Mouse (Mus musculus) hindbrain, embryonic 15.5 days (tissue): Measurements from ENCODE around the gene Ankrd52. TPM values are rescaled to one million over a fixed set of nuclear protein-coding genes. Genes with fewer than 3 reads are reported as not detected.

Experiments used
- ATAC-seq: fragments of 200-750 bp; cut with Nextera tagmentation; 2 replicates; pipeline ENCODE4 v1.8.0; 2017; ENCODE audit warnings: low read depth, moderate number of reproducible peaks, moderate TSS enrichment; ENCODE audit not compliant: low FRiP score
- H3K27ac ChIP-seq: fragments of 300-500 bp; sonication (generic); replicated peaks from 2 replicates; pipeline ENCODE4 v1.5.1; 2015; ENCODE audit warnings: mild to moderate bottlenecking, inconsistent platforms
- H3K27me3 ChIP-seq: fragments of 300-500 bp; sonication (generic); 2 replicates; pipeline ENCODE4 v1.6.1; 2015; ENCODE audit warnings: control low read depth, inconsistent platforms
- H3K36me3 ChIP-seq: fragments of 300-500 bp; sonication (generic); 2 replicates; pipeline ENCODE4 v1.6.1; 2015; ENCODE audit warnings: control low read depth, inconsistent platforms
- H3K4me1 ChIP-seq: fragments of 300-500 bp; sonication (generic); replicated peaks from 2 replicates; pipeline ENCODE4 v1.6.1; 2015; ENCODE audit warnings: control low read depth, inconsistent platforms
- H3K4me2 ChIP-seq: fragments of 300-500 bp; sonication (generic); 2 replicates; pipeline ENCODE4 v1.6.1; 2015; ENCODE audit warnings: moderate library complexity, mild to moderate bottlenecking, inconsistent platforms
- H3K4me3 ChIP-seq: fragments of 300-500 bp; sonication (generic); 2 replicates; pipeline ENCODE4 v1.5.1; 2015; ENCODE audit warnings: mild to moderate bottlenecking, inconsistent platforms
- H3K9ac ChIP-seq: fragments of 300-500 bp; sonication (generic); 2 replicates; pipeline ENCODE4 v1.6.1; 2015; ENCODE audit warnings: inconsistent platforms
- H3K9me3 ChIP-seq: fragments of 300-500 bp; sonication (generic); 2 replicates; pipeline ENCODE4 v1.6.1; 2016; ENCODE audit warnings: control low read depth, inconsistent platforms
- WGBS: fragments of 180-500 bp; shearing (Covaris S2); methylation state at CpG from one replicate; pipeline ENCODE4 v1.1.7; 2015; 5-methylcytosine and 5-hydroxymethylcytosine counted together
- polyA plus RNA-seq: library from polyadenylated mRNA; unstranded; fragments of >200 nt; fragmentation: Nextera tagmentation; extraction: Ambion mirVana; gene quantifications from 2 replicates; pipeline ENCODE4 v1.2.1, GENCODE M21; 2015

Gene Ankrd52
- polyA plus RNA-seq, 1 experiment from 2014 or later, result 10.9 TPM

DNA sequence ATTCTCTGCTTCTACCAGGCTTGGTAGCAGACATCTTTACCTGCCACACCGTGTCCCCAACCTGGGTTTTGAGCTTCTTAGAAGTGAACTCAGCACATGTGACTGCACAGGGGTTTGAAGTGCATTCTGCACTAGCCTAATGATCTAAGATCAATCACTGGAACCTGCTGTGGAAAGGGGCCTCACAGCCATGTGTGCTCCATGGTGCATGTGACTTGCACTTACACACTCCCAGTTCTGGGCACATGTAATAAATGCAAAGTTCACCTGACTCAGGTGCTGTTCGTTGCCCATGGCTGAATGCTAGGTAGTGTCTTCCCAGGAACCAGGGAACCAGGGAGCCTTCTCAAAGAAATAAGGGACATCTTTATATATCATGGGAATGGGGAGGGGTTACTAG is 56.5 kb downstream of the Ankrd52 start:
- Histone ChIP-seq H3K27me3 (no peaks in the 10 kb centered on the region), H3K4me3 (no peak overlapping the region), H3K36me3 (peaks cover 55% of the 10 kb centered on the region), H3K4me1 (no peaks in the 10 kb centered on the region), H3K9me3 (no peaks in the 10 kb centered on the region), H3K27ac (no peak overlapping the region), H3K4me2 (no peak overlapping the region), H3K9ac (no peak overlapping the region)
- 94% methylated on average over 2 of the region's 2 CpGs for WGBS
- no peak for ATAC-seq

DNA sequence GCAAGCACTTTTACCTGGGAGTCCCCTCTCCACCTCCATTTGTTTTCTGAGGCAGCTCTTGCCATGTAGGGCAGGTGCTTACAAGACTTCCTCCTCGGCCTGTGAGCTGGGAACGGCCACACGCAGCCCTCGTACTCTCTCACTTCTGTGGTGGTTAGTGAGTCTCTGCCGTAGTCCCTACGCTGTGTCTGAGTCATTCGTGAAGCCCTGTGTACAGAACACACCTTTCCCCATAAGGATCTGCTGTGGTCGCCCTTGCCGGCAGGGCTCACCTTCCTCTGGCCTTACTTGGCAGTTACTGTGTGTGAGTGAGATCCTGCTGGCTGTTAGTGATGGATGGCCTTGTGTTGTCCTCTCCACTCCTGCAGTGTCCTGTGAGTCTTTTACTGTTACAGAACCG is 57.8 kb downstream of the Ankrd52 start:
- no peak overlapping the region for H3K4me2 ChIP-seq
- H3K27me3 ChIP-seq, result no peaks in the 10 kb centered on the region
- no peak overlapping the region for H3K4me3 ChIP-seq
- no peak overlapping the region for H3K9ac ChIP-seq
- H3K27ac ChIP-seq, result no peak overlapping the region
- WGBS, result 85% methylated on average over 10 of the region's 10 CpGs
- ATAC-seq, result no peak
- no peaks in the 10 kb centered on the region for H3K9me3 ChIP-seq
- peaks cover 55% of the 10 kb centered on the region for H3K36me3 ChIP-seq
- no peaks in the 10 kb centered on the region for H3K4me1 ChIP-seq

DNA sequence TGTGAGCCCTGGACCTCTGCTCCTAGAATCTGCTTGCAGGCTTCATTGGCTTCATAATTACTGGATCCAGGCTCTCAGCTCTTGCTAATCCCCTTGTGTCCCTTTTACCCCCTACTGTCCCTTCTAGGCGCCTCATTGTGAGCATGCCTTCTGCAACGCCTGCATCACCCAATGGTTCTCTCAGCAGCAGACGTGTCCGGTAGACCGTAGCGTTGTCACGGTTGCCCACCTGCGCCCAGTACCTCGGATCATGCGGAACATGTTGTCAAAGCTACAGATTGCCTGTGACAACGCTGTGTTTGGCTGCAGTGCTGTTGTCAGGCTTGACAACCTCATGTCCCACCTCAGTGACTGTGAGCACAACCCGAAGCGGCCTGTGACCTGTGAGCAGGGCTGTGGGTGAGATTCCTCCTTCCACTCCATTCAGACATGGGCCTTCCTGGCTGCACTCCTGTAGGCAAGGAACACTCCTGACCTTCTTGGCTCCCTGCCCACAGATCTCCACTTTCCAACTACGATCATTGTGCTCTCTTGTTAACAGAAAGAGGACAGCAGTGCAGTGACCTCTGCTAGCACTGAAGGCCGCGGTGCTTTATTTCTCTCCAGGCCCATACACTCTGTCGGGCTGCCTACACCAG is 58.4 kb downstream of the Ankrd52 start:
- Histone ChIP-seq H3K36me3 (peaks cover 58% of the 10 kb centered on the region), H3K27me3 (no peaks in the 10 kb centered on the region), H3K9ac (no peak overlapping the region), H3K4me3 (no peak overlapping the region), H3K4me2 (no peak overlapping the region), H3K4me1 (no peaks in the 10 kb centered on the region), H3K9me3 (no peaks in the 10 kb centered on the region), H3K27ac (no peak overlapping the region)
- WGBS, result 73% methylated on average over 17 of the region's 17 CpGs
- ATAC-seq, result no peak

DNA sequence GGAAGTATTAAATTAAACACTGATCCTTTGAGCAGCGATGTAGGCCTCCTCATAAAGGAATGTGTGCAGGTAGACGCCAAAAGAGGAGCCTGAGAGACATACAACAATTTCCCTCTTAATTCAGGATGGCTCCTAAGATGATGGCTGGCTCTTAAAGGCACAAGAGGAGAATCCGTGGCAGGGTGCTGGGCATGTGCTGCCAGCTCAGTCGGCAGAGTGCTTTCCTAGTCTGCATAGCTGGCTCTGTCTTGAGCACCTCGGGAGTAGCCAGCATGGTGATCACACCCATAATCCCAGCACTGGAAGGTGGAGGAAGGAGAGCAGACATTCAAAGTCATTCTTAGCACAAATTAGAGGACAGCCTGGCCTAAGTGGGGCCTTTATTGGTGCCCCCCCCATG is 59.0 kb downstream of the Ankrd52 start:
- Histone ChIP-seq H3K36me3 (peaks cover 62% of the 10 kb centered on the region), H3K27me3 (no peaks in the 10 kb centered on the region), H3K4me3 (no peak overlapping the region), H3K4me1 (no peaks in the 10 kb centered on the region), H3K27ac (no peak overlapping the region; the same call in 1 of the 2 replicates), H3K9ac (no peak overlapping the region), H3K9me3 (no peaks in the 10 kb centered on the region), H3K4me2 (no peak overlapping the region)
- no peak for ATAC-seq
- 82% methylated on average over 5 of the region's 5 CpGs for whole genome bisulfite sequencing

DNA sequence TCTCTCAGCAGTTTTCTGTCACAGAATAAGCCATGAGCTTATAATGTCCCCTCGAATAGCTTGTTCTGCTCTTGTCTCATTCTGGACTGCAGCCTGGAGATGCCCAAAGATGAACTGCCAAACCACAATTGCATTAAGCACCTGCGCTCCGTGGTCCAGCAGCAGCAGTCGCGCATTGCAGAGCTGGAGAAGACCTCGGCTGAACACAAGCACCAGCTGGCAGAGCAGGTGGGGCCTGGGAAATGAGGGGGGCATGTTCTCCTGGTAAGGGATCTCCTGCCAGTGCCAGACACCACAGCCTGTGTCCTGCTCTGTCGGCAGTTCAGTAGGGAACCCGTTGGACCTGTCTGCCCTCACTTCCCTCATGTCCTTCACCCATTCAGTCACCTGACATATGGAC is 59.5 kb downstream of the Ankrd52 start:
- H3K9me3 ChIP-seq, result no peaks in the 10 kb centered on the region
- H3K4me3 ChIP-seq, result no peak overlapping the region
- H3K27ac ChIP-seq, result no peak overlapping the region; the same call in 1 of the 2 replicates
- 74% methylated on average over 8 of the region's 8 CpGs for whole genome bisulfite sequencing
- ATAC-seq, result no peak
- no peaks in the 10 kb centered on the region for H3K4me1 ChIP-seq
- no peak overlapping the region for H3K4me2 ChIP-seq
- no peaks in the 10 kb centered on the region for H3K27me3 ChIP-seq
- no peak overlapping the region for H3K9ac ChIP-seq
- H3K36me3 ChIP-seq, result peaks cover 60% of the 10 kb centered on the region

DNA sequence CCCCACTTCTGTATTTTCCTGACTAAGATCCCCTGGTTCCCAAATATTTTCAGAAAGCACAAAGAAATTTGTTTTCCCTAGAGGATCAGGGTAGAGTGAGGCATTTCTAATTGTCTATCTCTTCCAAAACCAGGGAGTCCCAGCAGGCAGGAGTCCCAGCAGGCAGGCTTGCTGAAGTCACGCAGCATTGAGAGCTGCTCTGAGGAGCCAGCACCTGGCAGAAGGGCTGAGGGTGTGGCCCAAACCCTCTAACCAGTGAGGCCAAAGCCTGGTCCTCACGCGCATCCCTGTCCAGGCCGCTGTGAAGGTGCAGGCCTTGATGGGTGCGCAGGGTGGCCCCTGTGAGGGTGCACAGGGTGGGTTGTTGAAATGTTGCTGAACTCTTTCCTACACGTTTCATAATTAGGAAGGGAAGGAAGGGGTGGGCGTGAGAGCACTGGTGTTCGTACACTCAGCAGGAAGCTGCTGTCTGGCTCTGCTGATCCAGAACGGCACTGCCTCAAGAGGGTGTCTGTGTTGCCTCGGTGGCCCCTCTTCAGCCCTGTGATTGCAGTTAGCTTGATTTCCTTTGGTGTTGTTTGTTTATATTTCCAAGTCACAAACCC is 61.9 kb downstream of the Ankrd52 start:
- Histone ChIP-seq H3K4me1 (no peaks in the 10 kb centered on the region), H3K36me3 (peaks cover 51% of the 10 kb centered on the region), H3K4me2 (no peak overlapping the region), H3K9me3 (no peaks in the 10 kb centered on the region), H3K9ac (no peak overlapping the region), H3K4me3 (no peak overlapping the region), H3K27me3 (no peaks in the 10 kb centered on the region), H3K27ac (no peak overlapping the region)
- no peak for ATAC-seq
- WGBS, result 85% methylated on average over 10 of the region's 10 CpGs

DNA sequence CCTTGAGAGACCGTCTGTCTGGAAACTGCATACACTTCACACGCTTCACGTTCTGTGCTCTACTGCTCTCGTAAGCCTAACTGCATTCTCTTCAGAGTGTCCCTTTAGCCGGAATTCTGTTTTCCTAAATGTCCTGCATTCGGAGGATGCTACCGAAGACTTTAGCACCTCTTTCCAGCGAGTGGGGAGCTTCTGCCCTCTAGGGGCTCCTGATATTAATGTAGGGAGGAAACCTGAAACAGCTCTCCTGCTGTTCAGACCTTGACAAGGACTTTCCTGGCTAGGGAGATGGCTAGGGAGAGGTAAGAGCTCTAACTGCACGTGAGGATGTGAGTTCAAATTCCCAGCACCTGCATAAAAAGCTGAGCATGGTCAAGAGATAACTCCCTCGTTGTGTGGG is 63.5 kb downstream of the Ankrd52 start:
- Histone ChIP-seq H3K27ac (no peak overlapping the region), H3K4me2 (no peak overlapping the region), H3K4me3 (no peak overlapping the region), H3K36me3 (peaks cover 51% of the 10 kb centered on the region), H3K4me1 (no peaks in the 10 kb centered on the region), H3K9ac (no peak overlapping the region), H3K9me3 (no peaks in the 10 kb centered on the region), H3K27me3 (no peaks in the 10 kb centered on the region)
- no peak for ATAC-seq
- 65% methylated on average over 10 of the region's 10 CpGs for whole genome bisulfite sequencing

DNA sequence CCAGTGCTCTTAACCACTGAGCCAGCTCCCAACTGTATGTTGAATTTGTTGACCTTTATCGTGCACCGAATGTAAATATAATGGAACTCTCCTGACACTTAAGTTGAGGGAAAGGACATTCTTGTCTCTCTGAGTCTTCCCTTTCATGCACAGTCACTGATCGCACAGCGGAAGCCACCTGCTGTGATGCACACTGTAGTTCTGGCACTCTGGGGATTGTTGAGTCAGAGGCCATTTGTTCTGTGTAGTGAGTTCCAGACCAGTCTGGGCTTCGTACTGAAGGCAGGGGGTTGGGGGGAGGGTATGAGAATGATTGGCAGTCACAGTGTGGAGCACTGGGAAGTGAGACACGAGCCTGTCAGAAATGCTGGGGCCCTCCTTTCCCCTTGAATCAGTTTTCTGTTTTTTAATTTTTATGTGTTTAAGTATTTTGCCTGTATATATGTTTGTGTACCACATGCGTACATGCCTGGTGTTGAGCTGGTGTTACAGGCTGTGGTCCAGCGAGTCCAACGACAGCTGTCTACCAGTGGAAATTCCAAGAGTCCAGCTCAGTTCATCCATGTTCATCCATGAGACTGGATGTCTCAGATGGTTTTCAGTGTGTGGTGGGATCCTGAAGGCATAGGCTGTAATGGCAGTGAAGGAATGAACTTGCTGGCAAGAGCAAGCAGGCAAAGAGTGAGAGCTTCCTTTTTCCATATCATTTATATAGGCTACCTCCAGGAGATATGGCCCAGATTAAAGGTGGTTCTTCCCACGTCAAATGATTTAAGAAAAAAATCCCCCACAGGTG is 64.6 kb downstream of the Ankrd52 start:
- no peak overlapping the region for H3K4me3 ChIP-seq
- H3K9me3 ChIP-seq, result no peaks in the 10 kb centered on the region
- H3K27me3 ChIP-seq, result no peaks in the 10 kb centered on the region
- no peak for ATAC-seq
- WGBS, result 73% methylated on average over 10 of the region's 10 CpGs
- H3K9ac ChIP-seq, result no peak overlapping the region
- no peak overlapping the region for H3K27ac ChIP-seq
- H3K4me1 ChIP-seq, result no peaks in the 10 kb centered on the region
- H3K36me3 ChIP-seq, result peaks cover 41% of the 10 kb centered on the region
- no peak overlapping the region for H3K4me2 ChIP-seq

DNA sequence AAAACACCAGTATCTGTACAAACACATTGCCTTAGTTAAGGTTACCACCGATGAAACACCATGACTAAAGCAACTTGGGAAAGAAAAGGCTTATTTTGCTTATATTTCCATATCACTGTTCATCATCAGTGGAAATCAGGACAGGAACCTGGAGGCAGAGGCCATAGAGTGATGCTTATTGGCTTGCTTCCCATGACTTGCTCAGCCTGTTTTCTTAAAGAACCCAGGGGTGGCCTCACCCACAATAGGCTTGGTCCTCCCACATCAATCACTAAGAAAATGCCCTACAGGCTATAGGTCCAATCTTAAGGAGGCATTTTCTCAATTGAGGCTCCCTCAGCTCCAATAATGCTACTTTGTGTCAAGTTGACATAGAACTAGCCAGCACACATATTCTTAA is 65.8 kb downstream of the Ankrd52 start:
- Histone ChIP-seq H3K9me3 (no peaks in the 10 kb centered on the region), H3K4me3 (no peak overlapping the region), H3K27ac (no peak overlapping the region), H3K9ac (no peak overlapping the region), H3K27me3 (no peaks in the 10 kb centered on the region), H3K4me2 (no peak overlapping the region), H3K4me1 (no peaks in the 10 kb centered on the region), H3K36me3 (peaks cover 30% of the 10 kb centered on the region)
- WGBS, result 93% methylated on average over 1 of the region's 1 CpGs
- no peak for ATAC-seq

DNA sequence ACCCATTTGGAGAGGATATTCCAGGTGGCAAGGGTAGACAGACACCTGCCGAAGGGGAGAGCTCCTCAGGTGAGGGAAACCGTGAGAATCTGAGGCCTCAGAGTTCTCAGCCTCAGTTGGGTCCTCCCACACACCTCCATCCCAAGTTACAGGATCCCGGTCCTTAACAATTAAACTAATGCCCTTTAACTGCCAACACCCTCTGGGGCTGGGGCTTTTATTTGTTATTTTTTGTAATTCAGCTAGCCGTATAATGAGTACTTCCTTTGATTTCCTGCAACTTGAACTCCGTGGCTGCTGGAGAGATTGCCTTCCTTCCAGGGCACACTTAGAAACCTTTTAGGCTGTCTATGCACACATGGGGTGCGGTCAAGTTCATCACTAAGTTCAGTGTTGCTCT is 67.4 kb downstream of the Ankrd52 start:
- no peak for ATAC-seq
- H3K4me2 ChIP-seq, result no peak overlapping the region
- no peak overlapping the region for H3K27ac ChIP-seq
- no peaks in the 10 kb centered on the region for H3K4me1 ChIP-seq
- no peak overlapping the region for H3K4me3 ChIP-seq
- peaks cover 15% of the 10 kb centered on the region for H3K36me3 ChIP-seq
- no peaks in the 10 kb centered on the region for H3K9me3 ChIP-seq
- 77% methylated on average over 6 of the region's 6 CpGs for WGBS
- no peaks in the 10 kb centered on the region for H3K27me3 ChIP-seq
- no peak overlapping the region for H3K9ac ChIP-seq

DNA sequence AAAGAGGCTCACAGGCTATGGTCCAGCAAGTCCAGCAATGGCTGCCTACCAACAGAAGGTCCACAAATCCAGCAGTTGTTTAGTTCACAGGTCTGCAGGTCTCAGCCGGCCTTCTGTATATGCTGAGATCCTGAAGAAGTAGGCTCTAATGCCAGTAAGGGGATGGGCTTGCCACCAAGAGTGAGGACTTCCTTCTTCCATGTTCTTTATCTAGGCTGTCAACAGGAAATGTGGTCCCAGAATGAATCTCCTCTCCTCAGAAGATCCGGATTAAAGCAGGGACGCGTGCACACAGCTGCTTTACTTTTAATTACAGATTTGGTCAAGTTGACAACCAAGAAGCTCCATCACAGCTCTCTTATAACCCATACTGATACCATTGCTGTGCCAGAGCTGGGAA is 68.5 kb downstream of the Ankrd52 start:
- peaks cover 7% of the 10 kb centered on the region; the same call in 1 of the 2 replicates for H3K36me3 ChIP-seq
- no peak for ATAC-seq
- H3K9me3 ChIP-seq, result no peaks in the 10 kb centered on the region
- no peak overlapping the region for H3K9ac ChIP-seq
- H3K4me3 ChIP-seq, result no peak overlapping the region
- no peak overlapping the region for H3K27ac ChIP-seq
- H3K4me2 ChIP-seq, result no peak overlapping the region
- H3K27me3 ChIP-seq, result no peaks in the 10 kb centered on the region
- no peaks in the 10 kb centered on the region for H3K4me1 ChIP-seq
- 91% methylated on average over 4 of the region's 4 CpGs for WGBS

DNA sequence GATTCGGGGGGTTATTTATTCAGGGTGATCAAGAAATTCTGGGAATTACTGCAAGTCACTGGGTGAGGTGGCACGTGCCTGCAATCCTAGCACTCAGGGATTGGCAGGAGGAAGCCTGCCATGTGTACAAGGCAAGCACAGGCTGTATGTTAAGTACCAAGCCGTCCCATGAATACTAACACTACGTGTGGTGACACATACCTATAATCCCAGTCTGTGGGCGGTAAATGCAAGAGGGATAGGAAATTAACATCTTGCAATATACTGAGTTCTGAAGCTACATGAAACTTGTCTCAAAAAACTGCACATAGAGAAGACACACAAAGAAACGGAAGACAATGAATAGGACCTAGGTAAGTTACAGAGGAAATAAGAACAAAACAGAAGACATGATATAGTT is 74.1 kb downstream of the Ankrd52 start:
- H3K4me3 ChIP-seq, result no peak overlapping the region
- H3K36me3 ChIP-seq, result no peaks in the 10 kb centered on the region
- no peak overlapping the region for H3K4me2 ChIP-seq
- no peak overlapping the region for H3K9ac ChIP-seq
- no peaks in the 10 kb centered on the region for H3K9me3 ChIP-seq
- 84% methylated on average over 6 of the region's 6 CpGs for WGBS
- H3K27ac ChIP-seq, result no peak overlapping the region
- ATAC-seq, result no peak
- H3K4me1 ChIP-seq, result no peaks in the 10 kb centered on the region
- no peaks in the 10 kb centered on the region for H3K27me3 ChIP-seq
